Mouse (Mus musculus) bone marrow, adult 2 months (tissue): Measurements from ENCODE around the gene Ces5a.

Experiments used
- CTCF ChIP-seq: fragments of 200-500 bp; IDR thresholded peaks from 2 replicates; pipeline ENCODE4 v1.5.1; 2011; ENCODE audit warnings: low read length, control low read depth; ENCODE audit not compliant: control insufficient read depth, insufficient read depth
- POLR2A ChIP-seq: fragments of 200-500 bp; IDR thresholded peaks from 2 replicates; pipeline ENCODE4 v1.6.1; 2011; ENCODE audit warnings: low read depth, mild to moderate bottlenecking, control low read depth, low read length, borderline replicate concordance; ENCODE audit not compliant: control insufficient read depth

GRCm38 (mm10) chr8:93559696-93560095 is 24.1 kb upstream of the Ces5a start:
- TF ChIP-seq CTCF, result no peak
- TF ChIP-seq POLR2A, result no peak
